Comparison of ENCODE assay signal across 21 mouse cellular contexts in the genomic region with DNA sequence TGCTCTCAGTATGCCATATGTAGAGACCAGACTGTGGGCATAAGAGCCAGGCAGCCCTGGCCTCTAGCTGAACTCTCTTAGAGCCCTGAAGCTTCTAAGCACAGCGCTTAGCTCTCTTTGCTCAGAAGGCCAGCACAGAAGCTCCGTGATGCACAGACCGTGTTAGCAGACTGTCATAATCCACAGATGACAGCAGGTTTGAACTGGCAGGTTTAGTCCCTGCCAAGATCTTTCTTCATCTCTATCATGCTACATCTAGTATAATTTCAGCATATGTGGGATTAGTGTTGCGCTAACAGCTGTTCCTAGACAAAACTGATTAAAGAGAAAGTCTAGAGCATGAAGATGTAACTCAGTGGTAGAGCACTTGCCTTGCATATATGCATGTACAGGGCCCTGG.
DNase-seq lines count a peak whose midpoint lies in the region; ATAC-seq lines count a peak whose summit lies in the region.
"Had no signal": no experiment of that assay in that cellular context is flagged by ENCODE, and none has a peak within 500 bp of the region (broad histone marks: within the 10 kb centered on the region; RNA-seq: fewer than 3 reads in every experiment).

No protein-coding gene starts in this region.

- no peak for ATAC-seq in forebrain, embryonic 11.5 days (replicated peaks; ENCODE audit: low FRiP score)
- ATAC-seq in forebrain, embryonic 13.5 days = no peak; the same call in 1 of the 2 replicates
- ATAC-seq: liver, postnatal 0 days had no signal

- no peak overlapping the region for H3K4me3 ChIP-seq in forebrain, embryonic 11.5 days (ENCODE audit: low read depth, low read length)
- no peak overlapping the region for H3K4me3 ChIP-seq in forebrain, embryonic 13.5 days
- H3K4me3 ChIP-seq: embryonic facial prominence, embryonic 13.5 days; heart, embryonic 10.5 days; hindbrain, embryonic 15.5 days; neural tube, embryonic 12.5 days had no signal

- no peaks in the 10 kb centered on the region for H3K27me3 ChIP-seq in forebrain, embryonic 11.5 days (ENCODE audit: control insufficient read depth, insufficient read depth, low read length)
- H3K27me3 ChIP-seq in forebrain, embryonic 13.5 days = no peaks in the 10 kb centered on the region
- H3K27me3 ChIP-seq: embryonic facial prominence, embryonic 13.5 days; hindbrain, embryonic 15.5 days; neural tube, embryonic 12.5 days had no signal

- H3K27ac ChIP-seq in forebrain, embryonic 11.5 days (ENCODE audit: low read depth, low read length) = no peak overlapping the region
- H3K27ac ChIP-seq in forebrain, embryonic 13.5 days = no peak overlapping the region
- H3K27ac ChIP-seq: embryonic facial prominence, embryonic 13.5 days; heart, embryonic 10.5 days; hindbrain, embryonic 15.5 days; neural tube, embryonic 12.5 days; stomach, postnatal 0 days had no signal

- 94% methylated on average over 4 of the region's 4 CpGs for WGBS in forebrain, embryonic 11.5 days
- 95% methylated on average over 4 of the region's 4 CpGs for WGBS in forebrain, embryonic 13.5 days

- no peaks in the 10 kb centered on the region for H3K4me1 ChIP-seq in forebrain, embryonic 11.5 days (replicated peaks; ENCODE audit: control insufficient read depth, insufficient read depth, low read length)
- H3K4me1 ChIP-seq in forebrain, embryonic 13.5 days = no peaks in the 10 kb centered on the region
- H3K4me1 ChIP-seq: embryonic facial prominence, embryonic 13.5 days; heart, embryonic 10.5 days; hindbrain, embryonic 15.5 days; neural tube, embryonic 12.5 days had no signal

- H3K4me2 ChIP-seq in forebrain, embryonic 11.5 days (ENCODE audit: low read depth, low read length, severe bottlenecking) = no peak overlapping the region
- H3K4me2 ChIP-seq in forebrain, embryonic 13.5 days = no peak overlapping the region
- H3K4me2 ChIP-seq: embryonic facial prominence, embryonic 13.5 days; hindbrain, embryonic 15.5 days; neural tube, embryonic 12.5 days had no signal

- no peak overlapping the region for H3K9ac ChIP-seq in forebrain, embryonic 11.5 days (ENCODE audit: low read length)
- H3K9ac ChIP-seq in forebrain, embryonic 13.5 days = no peak overlapping the region
- H3K9ac ChIP-seq: embryonic facial prominence, embryonic 13.5 days; hindbrain, embryonic 15.5 days; liver, postnatal 0 days; neural tube, embryonic 12.5 days had no signal

- H3K36me3 ChIP-seq in forebrain, embryonic 11.5 days (ENCODE audit: control insufficient read depth, insufficient read depth, low read length) = no peaks in the 10 kb centered on the region
- no peaks in the 10 kb centered on the region for H3K36me3 ChIP-seq in forebrain, embryonic 13.5 days (ENCODE audit: poor library complexity, severe bottlenecking)
- H3K36me3 ChIP-seq: embryonic facial prominence, embryonic 13.5 days; heart, embryonic 10.5 days; hindbrain, embryonic 15.5 days; neural tube, embryonic 12.5 days had no signal

- no peaks in the 10 kb centered on the region for H3K9me3 ChIP-seq in forebrain, embryonic 11.5 days (ENCODE audit: control insufficient read depth, low read length)
- no peaks in the 10 kb centered on the region for H3K9me3 ChIP-seq in forebrain, embryonic 13.5 days (replicated peaks)
- H3K9me3 ChIP-seq: embryonic facial prominence, embryonic 13.5 days; heart, embryonic 10.5 days; hindbrain, embryonic 15.5 days; neural tube, embryonic 12.5 days had no signal

- intact Hi-C loops in left cerebral cortex, postnatal 36 days (cut with DNase I) = no loop called here
- intact Hi-C loops in gastrocnemius, postnatal 14 days (cut with DNase I; ENCODE audit: low total_unique reads) = no loop called here

- peak; percentile 24 for DNase-seq in forebrain, embryonic 11.5 days (ENCODE audit: low spot score)
- peak; percentile 8 to 12 for DNase-seq in left cerebral cortex, adult 9 months (ENCODE audit: low spot score in 2 of 2)
- no peak for DNase-seq in left cerebral cortex, postnatal 36 days (ENCODE audit: low spot score in 2 of 2)
- DNase-seq in gonadal fat pad, adult 2 months (ENCODE audit: low read depth) = peak; percentile 3
- DNase-seq in telencephalon, adult 2 months (ENCODE audit: low read depth, low spot score) = peak; percentile 52
- no peak for DNase-seq in gastrocnemius, postnatal 14 days
- DNase-seq: adrenal gland, adult 2 months; cerebellum, adult 11-12 months; gastrocnemius, postnatal 36 days; kidney, adult 18-20 months; kidney, postnatal 25 days; liver; liver, postnatal 0 days; right cerebral cortex, postnatal 25 days; thymus, postnatal 25 days had no signal

Comparison
In these comparisons a context has a peak if more than half of its experiments do, and no peak if none do; other contexts are left out.
1. DNase-seq: peak in forebrain, embryonic 11.5 days (single experiment), left cerebral cortex, adult 9 months (2 of 2), gonadal fat pad, adult 2 months (single experiment) and telencephalon, adult 2 months (single experiment); none in left cerebral cortex, postnatal 36 days (0 of 2) and gastrocnemius, postnatal 14 days (single experiment).